Mouse (Mus musculus) lung, adult 2 months (tissue): ENCODE measurements around the gene Nr2c2ap.

ENCODE experiments used
- CTCF ChIP-seq: fragments of 200-500 bp; IDR thresholded peaks from 2 replicates; pipeline ENCODE4 v1.5.1; 2011; ENCODE audit warnings: mild to moderate bottlenecking, low read length, control low read depth; ENCODE audit not compliant: insufficient read depth
- POLR2A ChIP-seq: fragments of 200-500 bp; IDR thresholded peaks from 2 replicates; pipeline ENCODE4 v1.6.1; 2011; ENCODE audit warnings: low read depth, mild to moderate bottlenecking, control low read depth, low read length, borderline replicate concordance; ENCODE audit errors: extremely low read depth

DNA sequence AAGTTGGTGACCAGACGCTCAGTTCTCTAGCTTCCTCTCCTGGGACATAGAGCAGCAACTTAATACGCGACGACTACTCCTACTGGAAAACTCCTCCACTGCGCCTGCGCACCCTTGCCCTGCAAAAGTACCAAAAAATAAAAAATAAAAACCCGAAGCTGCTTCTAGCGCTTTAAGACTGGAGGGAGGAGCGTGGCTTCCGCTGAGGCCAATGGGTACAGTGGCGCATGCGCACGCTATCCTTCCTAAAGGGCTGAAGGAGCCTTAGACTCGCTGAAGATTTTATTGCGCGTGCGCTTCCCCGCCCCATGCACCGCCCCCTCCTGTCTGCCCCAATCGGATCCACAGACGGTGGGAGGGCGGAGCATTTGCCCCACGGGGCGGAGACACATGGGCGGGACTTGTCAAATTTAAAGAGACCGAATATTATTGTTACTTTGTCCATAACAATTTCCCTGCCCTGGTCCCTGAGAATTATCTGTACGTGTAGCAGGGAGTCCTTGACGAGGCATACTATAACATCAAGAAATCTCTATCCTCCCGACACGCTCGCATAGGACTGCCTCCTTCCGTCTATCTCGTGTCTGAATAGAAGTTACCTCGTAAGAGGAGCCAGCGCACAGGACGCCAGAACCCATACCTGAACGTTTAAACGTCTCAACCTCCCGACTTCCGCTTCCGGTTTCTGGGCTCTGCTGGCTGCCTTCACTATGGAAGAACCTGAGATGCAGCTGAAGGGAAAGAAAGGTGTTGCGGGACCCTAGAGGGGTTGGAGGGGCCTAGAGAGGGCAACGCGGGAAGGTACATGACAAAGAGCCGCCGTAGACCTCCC, 8.1 kb downstream of the Nr2c2ap start, which contains the start of the genes Rfxank, Borcs8 and Mef2b:
- TF ChIP-seq CTCF (no peak), POLR2A (peak; percentile 75; the same call in 1 of the 2 replicates)
